Mouse (Mus musculus): Measurements from ENCODE around the gene Cd59b. TPM values are rescaled to one million over a fixed set of nuclear protein-coding genes. Genes with fewer than 3 reads are reported as not detected.
"Not testable (repeated sequence)": the region's sequence is repeated elsewhere in the genome, so short reads cannot be mapped to it uniquely, and the experiment has no call there.

Gene Cd59b
- polyA plus RNA-seq, 1 experiment from 2014 or later: 6.3 TPM

GRCm38 (mm10) chr2:104093305-104093704, 23.7 kb downstream of the Cd59b start:
- H3K9me3 ChIP-seq (ENCODE audit: low read length): no peaks in the 10 kb centered on the region
- H3K4me1 ChIP-seq (ENCODE audit: insufficient read depth, low read length): peaks cover 7% of the 10 kb centered on the region; the same call in 1 of the 2 replicates
- H3K9ac ChIP-seq (replicated peaks; ENCODE audit: low read length): no peak overlapping the region
- no peaks in the 10 kb centered on the region for H3K27me3 ChIP-seq (ENCODE audit: insufficient read depth, low read length)
- ATAC-seq (ENCODE audit: low FRiP score, low TSS enrichment): no peak
- no peak overlapping the region for H3K27ac ChIP-seq (ENCODE audit: low read length)
- H3K4me3 ChIP-seq (ENCODE audit: low read length): no peak overlapping the region
- no peaks in the 10 kb centered on the region for H3K36me3 ChIP-seq (ENCODE audit: insufficient read depth, low read length)
- H3K4me2 ChIP-seq (replicated peaks; ENCODE audit: low read depth, low read length): no peak overlapping the region
- 69% methylated on average over 2 of the region's 2 CpGs for WGBS

DNA sequence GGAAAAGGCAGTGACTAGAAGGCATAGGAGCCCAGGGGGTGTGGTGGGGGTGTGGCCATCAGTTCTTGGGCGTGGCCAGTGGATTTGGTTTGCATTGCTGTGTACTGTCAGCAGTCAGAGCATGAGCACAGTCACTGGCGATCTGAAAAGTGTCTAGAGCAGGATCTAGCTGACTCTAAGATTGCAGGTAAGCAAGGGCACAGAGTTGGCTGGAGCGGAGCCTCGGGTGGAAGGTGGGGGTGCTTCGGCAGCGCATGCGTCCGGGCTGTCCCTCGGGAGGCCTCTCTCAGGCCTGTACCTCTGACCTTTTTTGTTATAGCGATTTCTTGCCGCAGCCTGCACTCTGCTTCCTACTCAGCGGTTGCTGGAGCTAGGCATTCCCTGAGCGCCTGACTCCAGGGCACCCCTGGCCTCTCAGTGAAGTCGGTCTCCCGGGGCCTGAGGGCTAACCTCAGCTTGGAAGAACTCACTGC, 26.1 kb downstream of the Cd59b start, which contains the start of gene Cd59a:
TSS of gene Cd59a (plus strand) at position 61 of the 473 bp plus-strand sequence.
- peak within 1 kb of the TSS; percentile 91 for H3K27ac ChIP-seq (ENCODE audit: low read length)
- H3K4me1 ChIP-seq (ENCODE audit: insufficient read depth, low read length): peaks cover 12% of the 10 kb centered on the region; the same call in 1 of the 2 replicates
- ATAC-seq (ENCODE audit: low FRiP score, low TSS enrichment): peak; percentile 96
- no peaks in the 10 kb centered on the region for H3K27me3 ChIP-seq (ENCODE audit: insufficient read depth, low read length)
- peak within 1 kb of the TSS; percentile 79 for H3K9ac ChIP-seq (replicated peaks; ENCODE audit: low read length)
- no peaks in the 10 kb centered on the region for H3K36me3 ChIP-seq (ENCODE audit: insufficient read depth, low read length)
- 2% methylated on average over 15 of the region's 15 CpGs for WGBS
- H3K4me2 ChIP-seq (replicated peaks; ENCODE audit: low read depth, low read length): peak within 1 kb of the TSS; percentile 82
- H3K4me3 ChIP-seq (ENCODE audit: low read length): peak within 1 kb of the TSS; percentile 64
- H3K9me3 ChIP-seq (ENCODE audit: low read length): no peaks in the 10 kb centered on the region

DNA sequence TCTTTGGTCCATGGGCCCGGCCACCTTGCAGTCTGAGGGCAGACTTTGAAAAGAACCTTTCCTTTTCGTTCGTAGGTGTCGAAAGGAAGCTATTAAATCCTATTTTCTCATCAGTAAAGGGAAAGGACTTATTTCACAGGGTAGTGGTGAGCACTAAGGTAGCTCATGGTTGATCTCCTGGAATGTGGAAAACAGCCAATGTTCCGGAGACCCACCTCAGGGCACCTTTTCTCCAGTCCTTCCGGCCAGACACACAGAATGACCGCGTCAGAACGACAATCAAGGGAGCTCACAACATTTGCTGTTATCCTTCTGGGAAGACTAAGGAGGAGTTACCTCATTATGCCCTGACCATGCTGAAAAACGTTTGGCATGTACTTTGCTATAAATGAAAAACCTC, 26.6 kb downstream of the Cd59b start:
- no peaks in the 10 kb centered on the region for H3K27me3 ChIP-seq (ENCODE audit: insufficient read depth, low read length)
- peaks cover 12% of the 10 kb centered on the region; the same call in 1 of the 2 replicates for H3K4me1 ChIP-seq (ENCODE audit: insufficient read depth, low read length)
- peak overlapping the region; percentile 64 for H3K4me3 ChIP-seq (ENCODE audit: low read length)
- H3K27ac ChIP-seq (ENCODE audit: low read length): peak overlapping the region; percentile 91
- no peak; the same call in 1 of the 2 replicates for ATAC-seq (ENCODE audit: low FRiP score, low TSS enrichment)
- H3K4me2 ChIP-seq (replicated peaks; ENCODE audit: low read depth, low read length): peak overlapping the region; percentile 82
- H3K9me3 ChIP-seq (ENCODE audit: low read length): no peaks in the 10 kb centered on the region
- WGBS: 27% methylated on average over 10 of the region's 10 CpGs
- H3K9ac ChIP-seq (replicated peaks; ENCODE audit: low read length): peak overlapping the region; percentile 79
- H3K36me3 ChIP-seq (ENCODE audit: insufficient read depth, low read length): no peaks in the 10 kb centered on the region

DNA sequence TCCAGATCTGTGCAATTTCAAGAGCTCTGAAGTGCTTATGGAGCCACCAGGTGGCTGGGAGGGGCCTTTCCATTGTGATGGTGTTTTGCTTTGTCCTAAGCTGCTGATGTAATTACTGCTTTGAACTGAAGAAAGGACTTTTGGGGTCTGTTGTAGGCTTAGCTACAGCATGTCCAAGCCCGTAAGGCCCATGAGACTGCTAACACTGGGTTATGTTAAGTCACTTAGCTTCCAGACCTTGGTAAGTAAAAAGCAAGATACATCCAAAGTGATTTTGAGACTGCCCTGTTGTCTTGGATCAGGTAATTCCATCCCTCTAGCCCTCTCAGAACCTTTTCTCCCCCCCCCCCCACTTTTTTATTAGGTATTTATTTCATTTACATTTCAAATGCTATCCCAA, 27.1 kb downstream of the Cd59b start:
- not testable (repeated sequence) for H3K9ac ChIP-seq (replicated peaks; ENCODE audit: low read length); H3K36me3 ChIP-seq (ENCODE audit: insufficient read depth, low read length); ATAC-seq (ENCODE audit: low FRiP score, low TSS enrichment); H3K9me3 ChIP-seq (ENCODE audit: low read length); H3K4me3 ChIP-seq (ENCODE audit: low read length); H3K27me3 ChIP-seq (ENCODE audit: insufficient read depth, low read length); H3K27ac ChIP-seq (ENCODE audit: low read length)
- Histone ChIP-seq H3K4me1 (ENCODE audit: insufficient read depth, low read length) (peaks cover 12% of the 10 kb centered on the region; the same call in 1 of the 2 replicates), H3K4me2 (replicated peaks; ENCODE audit: low read depth, low read length) (peak overlapping the region; percentile 82)
- 85% methylated on average over 1 of the region's 1 CpGs for WGBS

GRCm38 (mm10) chr2:104097396-104097795, 27.7 kb downstream of the Cd59b start:
- not testable (repeated sequence) for H3K9ac ChIP-seq (replicated peaks; ENCODE audit: low read length); H3K4me2 ChIP-seq (replicated peaks; ENCODE audit: low read depth, low read length); H3K9me3 ChIP-seq (ENCODE audit: low read length); H3K27me3 ChIP-seq (ENCODE audit: insufficient read depth, low read length); H3K36me3 ChIP-seq (ENCODE audit: insufficient read depth, low read length); ATAC-seq (ENCODE audit: low FRiP score, low TSS enrichment); H3K4me3 ChIP-seq (ENCODE audit: low read length); H3K27ac ChIP-seq (ENCODE audit: low read length)
- WGBS: 93% methylated on average over 4 of the region's 4 CpGs
- H3K4me1 ChIP-seq (ENCODE audit: insufficient read depth, low read length): peaks cover 12% of the 10 kb centered on the region; the same call in 1 of the 2 replicates

GRCm38 (mm10) chr2:104098529-104099230, 29.0 kb downstream of the Cd59b start:
- Histone ChIP-seq H3K4me1 (ENCODE audit: insufficient read depth, low read length) (peaks cover 12% of the 10 kb centered on the region; the same call in 1 of the 2 replicates), H3K4me2 (replicated peaks; ENCODE audit: low read depth, low read length) (no peak overlapping the region), H3K27ac (ENCODE audit: low read length) (no peak overlapping the region), H3K9ac (replicated peaks; ENCODE audit: low read length) (no peak overlapping the region), H3K9me3 (ENCODE audit: low read length) (no peaks in the 10 kb centered on the region), H3K4me3 (ENCODE audit: low read length) (no peak overlapping the region), H3K27me3 (ENCODE audit: insufficient read depth, low read length) (no peaks in the 10 kb centered on the region), H3K36me3 (ENCODE audit: insufficient read depth, low read length) (no peaks in the 10 kb centered on the region)
- no peak for ATAC-seq (ENCODE audit: low FRiP score, low TSS enrichment)
- WGBS: 32% methylated on average over 3 of the region's 3 CpGs

DNA sequence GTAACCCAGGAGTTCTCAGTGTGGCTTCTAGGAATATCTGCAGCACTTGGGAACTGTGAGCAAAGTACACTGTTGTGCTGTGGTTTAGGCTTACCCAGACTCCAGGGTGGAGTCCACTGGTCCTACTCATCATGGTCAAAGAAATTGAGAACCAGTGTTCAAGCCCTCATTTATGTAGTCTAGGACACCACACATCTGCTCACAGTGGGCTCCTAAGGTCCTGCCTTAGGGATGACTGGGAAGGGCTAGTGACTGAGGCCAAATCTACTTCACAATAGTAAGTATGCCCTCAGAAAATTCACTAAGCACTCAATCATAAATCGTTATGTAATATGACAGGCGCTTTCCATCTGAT, 29.6 kb downstream of the Cd59b start:
- ATAC-seq (ENCODE audit: low FRiP score, low TSS enrichment): no peak
- no peaks in the 10 kb centered on the region for H3K36me3 ChIP-seq (ENCODE audit: insufficient read depth, low read length)
- no peaks in the 10 kb centered on the region for H3K27me3 ChIP-seq (ENCODE audit: insufficient read depth, low read length)
- no peak overlapping the region for H3K9ac ChIP-seq (replicated peaks; ENCODE audit: low read length)
- peaks cover 12% of the 10 kb centered on the region; the same call in 1 of the 2 replicates for H3K4me1 ChIP-seq (ENCODE audit: insufficient read depth, low read length)
- no peaks in the 10 kb centered on the region for H3K9me3 ChIP-seq (ENCODE audit: low read length)
- H3K27ac ChIP-seq (ENCODE audit: low read length): no peak overlapping the region
- 95% methylated on average over 2 of the region's 2 CpGs for WGBS
- H3K4me3 ChIP-seq (ENCODE audit: low read length): no peak overlapping the region
- no peak overlapping the region for H3K4me2 ChIP-seq (replicated peaks; ENCODE audit: low read depth, low read length)

DNA sequence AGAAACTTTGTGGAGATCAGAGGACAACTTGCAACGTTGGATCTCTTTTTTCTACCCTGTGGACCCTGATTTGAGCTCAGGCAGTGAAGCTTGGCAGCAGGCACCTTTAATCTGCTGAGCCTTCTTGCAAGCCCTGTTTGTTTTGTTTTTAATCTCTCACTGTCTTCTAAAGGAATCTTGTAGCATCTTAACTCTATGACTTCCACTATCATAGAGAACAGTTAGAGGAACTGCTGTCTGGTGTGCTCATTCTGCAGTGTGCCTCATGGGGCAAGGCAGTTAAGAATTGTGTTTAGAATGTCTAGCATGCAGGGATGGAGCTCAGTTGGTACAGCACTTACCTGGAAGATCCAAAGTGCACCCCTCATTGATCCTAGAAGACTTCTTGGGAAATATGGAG, 30.3 kb downstream of the Cd59b start:
- ATAC-seq (ENCODE audit: low FRiP score, low TSS enrichment): no peak
- Histone ChIP-seq H3K36me3 (ENCODE audit: insufficient read depth, low read length) (no peaks in the 10 kb centered on the region), H3K4me2 (replicated peaks; ENCODE audit: low read depth, low read length) (no peak overlapping the region), H3K27ac (ENCODE audit: low read length) (no peak overlapping the region), H3K4me3 (ENCODE audit: low read length) (no peak overlapping the region), H3K9me3 (ENCODE audit: low read length) (no peaks in the 10 kb centered on the region), H3K4me1 (ENCODE audit: insufficient read depth, low read length) (peaks cover 12% of the 10 kb centered on the region; the same call in 1 of the 2 replicates), H3K27me3 (ENCODE audit: insufficient read depth, low read length) (no peaks in the 10 kb centered on the region), H3K9ac (replicated peaks; ENCODE audit: low read length) (no peak overlapping the region)
- 67% methylated on average over 1 of the region's 1 CpGs for WGBS

GRCm38 (mm10) chr2:104104800-104105199, 35.2 kb downstream of the Cd59b start:
- WGBS: 80% methylated on average over 6 of the region's 6 CpGs
- H3K36me3 ChIP-seq (ENCODE audit: insufficient read depth, low read length): no peaks in the 10 kb centered on the region
- ATAC-seq (ENCODE audit: low FRiP score, low TSS enrichment): no peak
- no peak overlapping the region for H3K9ac ChIP-seq (replicated peaks; ENCODE audit: low read length)
- H3K4me1 ChIP-seq (ENCODE audit: insufficient read depth, low read length): 0 out of 2 replicates have a peak, but pooled peaks cover 2% of the 10 kb centered on the region
- no peak overlapping the region for H3K27ac ChIP-seq (ENCODE audit: low read length)
- H3K4me3 ChIP-seq (ENCODE audit: low read length): no peak overlapping the region
- H3K27me3 ChIP-seq (ENCODE audit: insufficient read depth, low read length): no peaks in the 10 kb centered on the region
- H3K9me3 ChIP-seq (ENCODE audit: low read length): no peaks in the 10 kb centered on the region
- H3K4me2 ChIP-seq (replicated peaks; ENCODE audit: low read depth, low read length): no peak overlapping the region

DNA sequence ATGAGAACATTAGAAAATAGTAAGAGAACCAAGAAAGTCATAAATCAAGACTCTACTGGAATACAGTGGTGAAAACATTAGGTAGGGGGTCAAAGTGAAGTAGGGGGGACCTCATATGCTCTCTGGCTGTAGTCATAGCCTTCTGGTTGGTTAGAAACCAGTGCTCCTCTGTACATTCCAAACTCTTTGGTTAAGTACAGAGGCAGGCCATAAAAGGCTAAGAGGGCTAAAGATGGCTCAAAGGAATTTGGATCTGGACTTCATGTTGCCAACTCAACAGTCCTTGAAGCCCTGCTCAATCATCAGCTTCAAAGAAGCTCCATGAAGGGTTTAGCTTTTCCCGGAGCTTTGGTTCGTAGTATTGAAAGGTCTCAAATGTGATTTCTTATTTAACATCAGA, 39.4 kb downstream of the Cd59b start:
- H3K4me1 ChIP-seq (ENCODE audit: insufficient read depth, low read length); H3K9me3 ChIP-seq (ENCODE audit: low read length); H3K27me3 ChIP-seq (ENCODE audit: insufficient read depth, low read length); H3K4me3 ChIP-seq (ENCODE audit: low read length); H3K27ac ChIP-seq (ENCODE audit: low read length); H3K4me2 ChIP-seq (replicated peaks; ENCODE audit: low read depth, low read length); H3K36me3 ChIP-seq (ENCODE audit: insufficient read depth, low read length); ATAC-seq (ENCODE audit: low FRiP score, low TSS enrichment); H3K9ac ChIP-seq (replicated peaks; ENCODE audit: low read length): not testable (repeated sequence)
- WGBS: 86% methylated on average over 2 of the region's 2 CpGs

Measured in kidney, embryonic 16.5 days (tissue).